Mouse (Mus musculus): ENCODE measurements around the gene Zbtb46. TPM values are rescaled to one million over a fixed set of nuclear protein-coding genes. Genes with fewer than 3 reads are reported as not detected.

Gene Zbtb46
- total RNA-seq (2023) = 0.24 TPM

GRCm38 (mm10) chr2:181459153-181459672 lies at the start of gene Zbtb46:
Gene Zbtb46, minus strand, starts transcription at chr2:181459426.

GRCm38 (mm10) chr2:181496831-181497547 lies 37.8 kb upstream of the Zbtb46 start, which contains the start of gene Tpd52l2:
Gene Tpd52l2, plus strand, starts transcription at chr2:181497142.

GRCm38 (mm10) chr2:181493156-181493927 lies 34.1 kb upstream of the Zbtb46 start, which contains the start of gene Abhd16b:
Gene Abhd16b, plus strand, starts transcription at chr2:181493206.

GRCm38 (mm10) chr2:181379778-181380177 lies 79.4 kb downstream of the Zbtb46 start, which contains the start of gene Lime1:
Gene Lime1, plus strand, starts transcription at chr2:181380078.

GRCm38 (mm10) chr2:181364860-181365596 lies 94.2 kb downstream of the Zbtb46 start, which contains the start of the genes Zgpat and Arfrp1:
Gene Zgpat, plus strand, starts transcription at chr2:181364928.
Gene Arfrp1, minus strand, starts transcription at chr2:181365404.

Other genes starting within 250 kb of the Zbtb46 start
- gene Srms, start 246.2 kb downstream of the Zbtb46 start, total RNA-seq (2023) = 0.40 TPM
- gene Fndc11, start 239.4 kb downstream of the Zbtb46 start, total RNA-seq (2023) = not detected
- gene Helz2, start 217.4 kb downstream of the Zbtb46 start, total RNA-seq (2023) = 140 TPM
- 31.6 TPM for gene Gmeb2, start 171.4 kb downstream of the Zbtb46 start, total RNA-seq (2023)
- gene Stmn3, start 144.9 kb downstream of the Zbtb46 start, total RNA-seq (2023) = not detected
- gene Rtel1, start 139.7 kb downstream of the Zbtb46 start, total RNA-seq (2023) = 146 TPM
- gene Zgpat, start 94.5 kb downstream of the Zbtb46 start, total RNA-seq (2023) = 110 TPM
- gene Arfrp1, start 94.0 kb downstream of the Zbtb46 start, total RNA-seq (2023) = 104 TPM
- gene Lime1, start 79.3 kb downstream of the Zbtb46 start, total RNA-seq (2023) = 231 TPM
- not detected for gene Abhd16b, start 33.8 kb upstream of the Zbtb46 start, total RNA-seq (2023)
- 59.8 TPM for gene Tpd52l2, start 37.7 kb upstream of the Zbtb46 start, total RNA-seq (2023)
- 112 TPM for gene Dnajc5, start 61.1 kb upstream of the Zbtb46 start, total RNA-seq (2023)
- 126 TPM for gene Uckl1, start 125.5 kb upstream of the Zbtb46 start, total RNA-seq (2023)
- gene Prpf6, start 132.4 kb upstream of the Zbtb46 start, total RNA-seq (2023) = 63.4 TPM
- gene Zfp512b, start 133.4 kb upstream of the Zbtb46 start, total RNA-seq (2023) = 58.7 TPM
- 8.1 TPM for gene Samd10, start 139.8 kb upstream of the Zbtb46 start, total RNA-seq (2023)
- gene Gm29797, start 197.6 kb upstream of the Zbtb46 start, total RNA-seq (2023) = not detected
- not detected for gene Sox18, start 212.2 kb upstream of the Zbtb46 start, total RNA-seq (2023)
- gene Tcea2, start 220.9 kb upstream of the Zbtb46 start, total RNA-seq (2023) = 19.2 TPM
- gene Rgs19, start 234.6 kb upstream of the Zbtb46 start, total RNA-seq (2023) = 102 TPM
- gene Lkaaear1, start 239.0 kb upstream of the Zbtb46 start, total RNA-seq (2023) = not detected

Measured in CD8-positive naive resting alpha-beta T cell, adult 57 days (primary cell).